Mouse (Mus musculus) layer of hippocampus, adult 2 months (tissue): ENCODE data around the gene Dot1l. TPM values are rescaled to one million over a fixed set of nuclear protein-coding genes. Genes with fewer than 3 reads are reported as not detected.

Source experiments
- DNase-seq, 2 experiments: peaks; one replicate each; pipeline ENCODE4 v3.0.0; 2022; ENCODE audit warnings: low spot score in 2 of 2
- H3K27ac ChIP-seq: fragments of 200-600 bp; 2 replicates; pipeline ENCODE4 v1.8.1; 2022
- H3K4me3 ChIP-seq: fragments of 200-600 bp; 2 replicates; pipeline ENCODE4 v1.8.1; 2022; ENCODE audit warnings: mild to moderate bottlenecking
- CTCF ChIP-seq: fragments of 200-600 bp; conservative IDR thresholded peaks from 2 replicates; pipeline ENCODE4 v1.8.1; 2022; ENCODE audit warnings: antibody characterized with exemption, mild to moderate bottlenecking, moderate library complexity
- total RNA-seq, 2 experiments: library from RNA; stranded (reverse); gene quantifications; 2 replicates each; pipeline ENCODE4 v1.2.3; 2021

The Dot1l gene
- total RNA-seq, 2 experiments from 2014 or later, result 52.0 to 63.6 TPM

GRCm38 (mm10) chr10:80747410-80747809, 7.6 kb upstream of the Dot1l start:
- DNase-seq, result peak; percentile 78 to 83
- TF ChIP-seq CTCF, result peak; percentile 98
- H3K4me3 ChIP-seq, result no peak overlapping the region
- H3K27ac ChIP-seq, result no peak overlapping the region

GRCm38 (mm10) chr10:80748609-80749008, 6.4 kb upstream of the Dot1l start:
- no peak for TF ChIP-seq CTCF
- H3K4me3 ChIP-seq, result no peak overlapping the region

GRCm38 (mm10) chr10:80751188-80751832, 3.7 kb upstream of the Dot1l start:
- H3K27ac ChIP-seq, result peak overlapping the region; percentile 57

More at GRCm38 (mm10) chr10:80748609-80749008, 6.4 kb upstream of the Dot1l start:
- no peak overlapping the region for H3K27ac ChIP-seq
- DNase-seq, result no peak

GRCm38 (mm10) chr10:80752079-80752625, 2.9 kb upstream of the Dot1l start:
- no peak overlapping the region; the same call in 1 of the 2 replicates for H3K4me3 ChIP-seq
- H3K27ac ChIP-seq, result peak overlapping the region; percentile 57
- no peak for TF ChIP-seq CTCF
- no peak for DNase-seq

More at GRCm38 (mm10) chr10:80751188-80751832, 3.7 kb upstream of the Dot1l start:
- no peak overlapping the region; the same call in 1 of the 2 replicates for H3K4me3 ChIP-seq
- peak in 1 of 2 experiments; percentile 40 for DNase-seq
- peak; percentile 77 for TF ChIP-seq CTCF

- no peak for DNase-seq
- Histone ChIP-seq H3K4me3 (peak overlapping the region; percentile 70), H3K27ac (peak overlapping the region; percentile 95)
- no peak for TF ChIP-seq CTCF
Measured at GRCm38 (mm10) chr10:80755291-80756015, 447 bp downstream of the Dot1l start.

- DNase-seq, result no peak
- H3K4me3 ChIP-seq, result peak overlapping the region; percentile 70
- H3K27ac ChIP-seq, result peak overlapping the region; percentile 95
- TF ChIP-seq CTCF, result no peak; the same call in 1 of the 2 replicates
Measured at GRCm38 (mm10) chr10:80756099-80756498, 1.1 kb downstream of the Dot1l start.

- Histone ChIP-seq H3K4me3 (peak overlapping the region; percentile 70), H3K27ac (peak overlapping the region; percentile 95)
- TF ChIP-seq CTCF, result no peak
- DNase-seq, result no peak
Measured at GRCm38 (mm10) chr10:80756509-80756908, 1.5 kb downstream of the Dot1l start.

- DNase-seq, result no peak
- peak overlapping the region; percentile 70 for H3K4me3 ChIP-seq
- TF ChIP-seq CTCF, result no peak
- peak overlapping the region; percentile 95 for H3K27ac ChIP-seq
Measured at GRCm38 (mm10) chr10:80756967-80757366, 2.0 kb downstream of the Dot1l start.

GRCm38 (mm10) chr10:80757717-80758116, 2.7 kb downstream of the Dot1l start:
- Histone ChIP-seq H3K27ac (peak overlapping the region; percentile 95), H3K4me3 (peak overlapping the region; percentile 70)
- peak; percentile 59 to 61 for DNase-seq
- peak; percentile 78 for TF ChIP-seq CTCF

- no peak for DNase-seq
- Histone ChIP-seq H3K27ac (peak overlapping the region; percentile 95), H3K4me3 (peak overlapping the region; percentile 70; the same call in 1 of the 2 replicates)
- no peak for TF ChIP-seq CTCF
Measured at GRCm38 (mm10) chr10:80758651-80759050, 3.6 kb downstream of the Dot1l start.

GRCm38 (mm10) chr10:80760596-80761524, 5.9 kb downstream of the Dot1l start:
- no peak for DNase-seq
- no peak for TF ChIP-seq CTCF
- Histone ChIP-seq H3K27ac (peak overlapping the region; percentile 28), H3K4me3 (no peak overlapping the region)

GRCm38 (mm10) chr10:80761821-80762220, 6.8 kb downstream of the Dot1l start:
- no peak for TF ChIP-seq CTCF
- DNase-seq, result no peak
- H3K27ac ChIP-seq, result no peak overlapping the region
- H3K4me3 ChIP-seq, result no peak overlapping the region
